Mouse (Mus musculus) liver, embryonic 14.5 days (tissue): Measurements from ENCODE around the gene Gm20888. TPM values are rescaled to one million over a fixed set of nuclear protein-coding genes. Genes with fewer than 3 reads are reported as not detected.
"Not testable (repeated sequence)": the region's sequence is repeated elsewhere in the genome, so short reads cannot be mapped to it uniquely, and the experiment has no call there.

ENCODE experiments used
- ATAC-seq: fragments of 200-750 bp; cut with Nextera tagmentation; 2 replicates; pipeline ENCODE4 v1.8.0; 2017; ENCODE audit warnings: moderate number of reproducible peaks, mild to moderate bottlenecking, moderate library complexity; ENCODE audit not compliant: insufficient read depth
- DNase-seq, 3 experiments: peaks; one replicate each; pipeline ENCODE4 v3.0.0-alpha.2; 2012 to 2013; ENCODE audit warnings: low read depth in 3 of 3, low spot score in 3 of 3
- H3K27ac ChIP-seq: fragments of 300-500 bp; sonication (generic); 2 replicates; pipeline ENCODE4 v1.5.1; 2014; ENCODE audit warnings: moderate library complexity, mild to moderate bottlenecking, control low read depth, inconsistent platforms
- H3K27me3 ChIP-seq: fragments of 300-500 bp; sonication (generic); 2 replicates; pipeline ENCODE4 v1.6.1; 2014; ENCODE audit warnings: mild to moderate bottlenecking, low read length, moderate library complexity; ENCODE audit not compliant: control insufficient read depth, insufficient read depth
- H3K36me3 ChIP-seq: fragments of 300-500 bp; sonication (generic); replicated peaks from 2 replicates; pipeline ENCODE4 v1.6.1; 2014; ENCODE audit warnings: low read depth; ENCODE audit not compliant: control insufficient read depth, insufficient read depth
- H3K4me1 ChIP-seq, 2 experiments: fragments of 200-500 bp in 1 of 2; fragments of 300-500 bp in 1 of 2; sonication (generic) in 1 of 2; replicated peaks; 2 replicates each; pipeline ENCODE4 v1.6.1; 2012 to 2014; ENCODE audit warnings: antibody characterized with exemption in 1 of 2, inconsistent platforms in 1 of 2, low read length in 1 of 2; ENCODE audit not compliant: control insufficient read depth in 2 of 2, insufficient read depth in 2 of 2
- H3K4me2 ChIP-seq: fragments of 300-500 bp; sonication (generic); 2 replicates; pipeline ENCODE4 v1.6.1; 2014; ENCODE audit warnings: low read depth, mild to moderate bottlenecking, control low read depth, moderate library complexity
- H3K4me3 ChIP-seq, 2 experiments: fragments of 200-500 bp in 1 of 2; fragments of 300-500 bp in 1 of 2; sonication (generic) in 1 of 2; 2 replicates each; pipeline ENCODE4 v1.5.1; 2012 to 2014; ENCODE audit warnings: low read depth in 2 of 2, low read length in 2 of 2, mild to moderate bottlenecking in 2 of 2, control low read depth in 1 of 2, inconsistent platforms in 1 of 2, moderate library complexity in 1 of 2; ENCODE audit not compliant: insufficient read depth in 1 of 2
- H3K9ac ChIP-seq: fragments of 300-500 bp; sonication (generic); replicated peaks from 2 replicates; pipeline ENCODE4 v1.6.1; 2014; ENCODE audit warnings: mild to moderate bottlenecking, control low read depth, moderate library complexity
- H3K9me3 ChIP-seq: fragments of 300-500 bp; sonication (generic); 2 replicates; pipeline ENCODE4 v1.6.1; 2016; ENCODE audit warnings: low read length, mixed read lengths; ENCODE audit not compliant: control insufficient read depth
- WGBS: fragments of 180-500 bp; shearing (Covaris S2); extraction: QIAGEN DNeasy Blood & Tissue Kit; methylation state at CpG from one replicate; pipeline ENCODE4 v1.1.7; 2014; ENCODE audit not compliant: insufficient replicate concordance; 5-methylcytosine and 5-hydroxymethylcytosine counted together
- polyA plus RNA-seq, 2 experiments: library from polyadenylated mRNA; depleted of rRNA in 1 of 2; stranded (reverse) in 1 of 2; unstranded in 1 of 2; fragments of >200 nt; fragmentation: Nextera tagmentation in 1 of 2; extraction: Ambion mirVana in 1 of 2; gene quantifications; 2 replicates each; pipeline versions ENCODE4 v1.2.1 to v1.2.3; 2012 to 2014

The Gm20888 gene
- polyA plus RNA-seq (2012; rRNA removed) = not detected in 2 replicates
- polyA plus RNA-seq (2014; fragmentation: Nextera tagmentation; extraction: Ambion mirVana) = not detected in 2 replicates

DNA sequence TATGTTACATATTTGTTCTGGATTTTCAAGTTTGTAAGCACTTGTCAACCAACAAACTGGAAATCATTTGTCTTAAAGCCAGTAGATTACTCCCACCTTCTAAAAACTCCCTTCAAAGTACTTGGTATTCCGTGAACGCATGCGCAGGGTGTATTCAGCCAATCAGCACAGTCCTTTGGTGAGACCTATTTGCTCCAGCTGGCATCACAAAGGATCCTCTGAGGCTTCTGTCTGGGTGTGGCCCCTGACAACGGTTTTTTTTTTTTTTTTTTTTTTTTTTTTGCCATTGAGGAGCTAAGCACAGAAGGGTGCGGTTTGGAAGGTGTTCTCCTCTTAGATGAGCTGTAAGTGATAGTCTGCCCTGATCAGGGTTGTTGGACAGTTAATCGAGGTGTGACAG is at the start of gene Gm20888:
Gm20888 (plus strand) TSS at position 301 of the 400 bp plus-strand sequence.
- not testable (repeated sequence) for H3K36me3 ChIP-seq, H3K4me3 ChIP-seq, H3K4me2 ChIP-seq, H3K4me1 ChIP-seq, ATAC-seq, H3K9ac ChIP-seq, H3K27ac ChIP-seq, DNase-seq, H3K9me3 ChIP-seq, H3K27me3 ChIP-seq
- no CpG with 5 or more reads among the region's 6 CpGs for WGBS

Other genes starting within 250 kb of the Gm20888 start
- not detected in 2 replicates for gene Gm21118, start 168.2 kb upstream of the Gm20888 start, polyA plus RNA-seq (2012; rRNA removed)
- not detected in 2 replicates for gene Gm21118, start 168.2 kb upstream of the Gm20888 start, polyA plus RNA-seq (2014; fragmentation: Nextera tagmentation; extraction: Ambion mirVana)
- not detected in 2 replicates for gene Gm29423, start 138.6 kb upstream of the Gm20888 start, polyA plus RNA-seq (2012; rRNA removed)
- not detected in 2 replicates for gene Gm29423, start 138.6 kb upstream of the Gm20888 start, polyA plus RNA-seq (2014; fragmentation: Nextera tagmentation; extraction: Ambion mirVana)
- not detected in 2 replicates for gene Gm29644, start 138.5 kb upstream of the Gm20888 start, polyA plus RNA-seq (2012; rRNA removed)
- gene Gm29644, start 138.5 kb upstream of the Gm20888 start, polyA plus RNA-seq (2014; fragmentation: Nextera tagmentation; extraction: Ambion mirVana) = not detected in 2 replicates